Mouse (Mus musculus): ENCODE measurements around the gene Foxred1. TPM values are rescaled to one million over a fixed set of nuclear protein-coding genes. Genes with fewer than 3 reads are reported as not detected.
A peak's percentile ranks its signal among the peaks of the same experiment; 100 is the strongest.

The Foxred1 gene
- polyA plus RNA-seq, 1 experiment = 27.5 TPM

GRCm38 (mm10) chr9:35200529-35201060 lies 10.3 kb downstream of the Foxred1 start:
- H3K4me1 ChIP-seq (ENCODE audit: control insufficient read depth, insufficient read depth, low read length) = peaks cover 5% of the 10 kb centered on the region
- peaks cover 3% of the 10 kb centered on the region for H3K36me3 ChIP-seq (ENCODE audit: control insufficient read depth, insufficient read depth, low read length)
- H3K27me3 ChIP-seq (ENCODE audit: control insufficient read depth, insufficient read depth, low read length) = no peaks in the 10 kb centered on the region
- peak overlapping the region; percentile 80; the same call in 1 of the 2 replicates for H3K4me3 ChIP-seq (ENCODE audit: control insufficient read depth, low read depth, low read length)
- H3K27ac ChIP-seq (ENCODE audit: control insufficient read depth, insufficient read depth, low read depth, low read length) = no peak overlapping the region
- TF ChIP-seq POLR2A (IDR thresholded peaks at IDR 0.05; ENCODE audit: control insufficient read depth, low read depth, low read length) (no peak), CTCF (IDR thresholded peaks at IDR 0.05; ENCODE audit: control insufficient read depth, insufficient read depth, insufficient replicate concordance, low read depth, low read length) (no peak)

DNA sequence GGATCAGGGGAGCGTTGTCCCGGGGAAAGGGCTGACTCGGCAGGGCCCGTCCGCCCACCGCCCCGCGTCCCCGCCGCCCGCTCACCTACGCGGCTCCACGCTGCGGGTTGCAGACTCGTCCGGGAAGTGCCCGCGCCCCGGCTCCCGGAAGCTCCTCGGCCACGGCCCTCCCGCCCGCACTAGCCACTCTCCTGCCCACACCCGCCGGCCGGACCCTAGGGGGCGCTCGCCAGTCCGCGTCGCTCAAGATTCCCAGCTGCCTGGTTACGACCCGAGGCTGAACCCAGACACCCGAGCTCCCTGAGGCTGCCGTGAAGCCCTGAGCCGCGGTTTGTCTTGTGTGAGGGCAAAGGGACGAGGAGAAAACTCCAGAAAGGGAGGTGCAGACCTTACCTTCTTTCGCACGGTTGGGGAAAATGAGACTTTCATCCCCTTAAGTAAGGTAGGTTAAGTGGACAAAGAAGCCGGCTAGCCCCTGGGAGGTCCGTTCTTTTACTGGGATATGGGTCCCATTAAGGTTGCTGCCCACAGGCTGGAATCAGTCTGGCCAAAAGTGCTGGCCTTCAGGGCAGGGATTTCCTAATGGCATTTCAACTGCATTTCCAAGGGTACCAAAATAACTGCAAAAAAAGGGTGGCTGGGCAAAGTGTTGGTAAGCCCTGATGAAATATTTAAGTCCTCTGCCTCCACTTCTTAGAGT lies 10.9 kb downstream of the Foxred1 start, which contains the start of the genes Srpr and Tirap:
Srpr (plus strand) TSS at position 404 of the 700 bp plus-strand sequence.
Tirap (minus strand) TSS at position 520 of the 700 bp plus-strand sequence.
- Histone ChIP-seq H3K4me1 (ENCODE audit: control insufficient read depth, insufficient read depth, low read length) (peaks cover 5% of the 10 kb centered on the region), H3K27me3 (ENCODE audit: control insufficient read depth, insufficient read depth, low read length) (no peaks in the 10 kb centered on the region), H3K27ac (ENCODE audit: control insufficient read depth, insufficient read depth, low read depth, low read length) (no peak within 1 kb of the TSS), H3K36me3 (ENCODE audit: control insufficient read depth, insufficient read depth, low read length) (peaks cover 2% of the 10 kb centered on the region), H3K4me3 (ENCODE audit: control insufficient read depth, low read depth, low read length) (peak within 1 kb of the TSS; percentile 80)
- TF ChIP-seq POLR2A (IDR thresholded peaks at IDR 0.05; ENCODE audit: control insufficient read depth, low read depth, low read length) = no peak
- TF ChIP-seq CTCF (IDR thresholded peaks at IDR 0.05; ENCODE audit: control insufficient read depth, insufficient read depth, insufficient replicate concordance, low read depth, low read length) = peak; percentile 76

- Histone ChIP-seq H3K4me1 (ENCODE audit: control insufficient read depth, insufficient read depth, low read length) (peaks cover 5% of the 10 kb centered on the region), H3K27ac (ENCODE audit: control insufficient read depth, insufficient read depth, low read depth, low read length) (no peak overlapping the region), H3K27me3 (ENCODE audit: control insufficient read depth, insufficient read depth, low read length) (no peaks in the 10 kb centered on the region), H3K36me3 (ENCODE audit: control insufficient read depth, insufficient read depth, low read length) (no peaks in the 10 kb centered on the region), H3K4me3 (ENCODE audit: control insufficient read depth, low read depth, low read length) (peak overlapping the region; percentile 80)
- TF ChIP-seq CTCF (IDR thresholded peaks at IDR 0.05; ENCODE audit: control insufficient read depth, insufficient read depth, insufficient replicate concordance, low read depth, low read length) = no peak
- TF ChIP-seq POLR2A (IDR thresholded peaks at IDR 0.05; ENCODE audit: control insufficient read depth, low read depth, low read length) = no peak
These were observed 11.7 kb downstream of the Foxred1 start for GRCm38 (mm10) chr9:35198945-35199771.

DNA sequence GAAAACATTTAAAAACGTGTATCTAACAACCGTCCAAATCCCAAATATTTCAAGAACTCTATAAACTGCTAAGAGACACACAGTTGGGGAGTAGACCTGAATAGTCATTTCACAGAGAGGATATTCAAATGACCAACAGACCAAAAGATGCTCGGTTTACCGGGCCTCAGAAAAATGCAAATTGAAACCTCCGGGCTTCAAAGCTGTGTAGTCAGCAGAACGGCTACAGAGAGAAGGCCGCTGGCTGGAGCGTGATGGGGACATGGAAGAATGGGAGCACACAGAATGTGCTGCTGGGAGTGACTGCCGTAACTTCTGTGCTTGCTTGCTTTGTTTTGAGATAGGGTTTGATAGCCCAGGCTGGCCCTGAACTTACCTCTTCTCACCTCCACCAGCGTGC lies 12.5 kb downstream of the Foxred1 start:
- H3K36me3 ChIP-seq (ENCODE audit: control insufficient read depth, insufficient read depth, low read length) = no peaks in the 10 kb centered on the region
- H3K4me1 ChIP-seq (ENCODE audit: control insufficient read depth, insufficient read depth, low read length) = peaks cover 5% of the 10 kb centered on the region
- H3K27me3 ChIP-seq (ENCODE audit: control insufficient read depth, insufficient read depth, low read length) = no peaks in the 10 kb centered on the region
- TF ChIP-seq POLR2A (IDR thresholded peaks at IDR 0.05; ENCODE audit: control insufficient read depth, low read depth, low read length) = no peak
- TF ChIP-seq CTCF (IDR thresholded peaks at IDR 0.05; ENCODE audit: control insufficient read depth, insufficient read depth, insufficient replicate concordance, low read depth, low read length) = no peak
- no peak overlapping the region for H3K27ac ChIP-seq (ENCODE audit: control insufficient read depth, insufficient read depth, low read depth, low read length)
- H3K4me3 ChIP-seq (ENCODE audit: control insufficient read depth, low read depth, low read length) = no peak overlapping the region

- TF ChIP-seq POLR2A (IDR thresholded peaks at IDR 0.05; ENCODE audit: control insufficient read depth, low read depth, low read length) (no peak), CTCF (IDR thresholded peaks at IDR 0.05; ENCODE audit: control insufficient read depth, insufficient read depth, insufficient replicate concordance, low read depth, low read length) (no peak)
- H3K4me3 ChIP-seq (ENCODE audit: control insufficient read depth, low read depth, low read length) = no peak overlapping the region
- H3K36me3 ChIP-seq (ENCODE audit: control insufficient read depth, insufficient read depth, low read length) = no peaks in the 10 kb centered on the region
These were observed 13.2 kb downstream of the Foxred1 start for GRCm38 (mm10) chr9:35197625-35198024.

DNA sequence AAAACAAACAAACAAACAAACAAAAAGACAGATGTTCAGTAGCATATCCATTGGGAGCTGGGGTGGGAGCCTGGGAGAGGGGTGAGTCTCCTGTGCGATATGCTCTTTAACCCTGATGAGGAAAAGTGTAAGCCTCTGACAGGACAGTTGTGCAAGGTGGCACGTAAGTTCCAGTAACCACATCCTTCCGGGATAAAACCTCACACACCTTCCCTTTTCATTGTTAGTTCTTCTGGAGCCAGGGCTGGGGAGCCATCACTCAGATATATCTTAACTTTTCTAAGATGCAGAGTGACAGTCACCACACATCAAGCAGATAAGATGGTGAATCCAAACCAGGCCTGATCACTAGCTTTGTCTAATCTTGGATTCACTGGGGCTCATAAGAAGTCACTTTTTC lies 16.8 kb downstream of the Foxred1 start:
- Histone ChIP-seq H3K27me3 (ENCODE audit: control insufficient read depth, insufficient read depth, low read length) (no peaks in the 10 kb centered on the region), H3K4me3 (ENCODE audit: control insufficient read depth, low read depth, low read length) (no peak overlapping the region), H3K27ac (ENCODE audit: control insufficient read depth, insufficient read depth, low read depth, low read length) (no peak overlapping the region), H3K36me3 (ENCODE audit: control insufficient read depth, insufficient read depth, low read length) (no peaks in the 10 kb centered on the region), H3K4me1 (ENCODE audit: control insufficient read depth, insufficient read depth, low read length) (no peaks in the 10 kb centered on the region)
- TF ChIP-seq CTCF (IDR thresholded peaks at IDR 0.05; ENCODE audit: control insufficient read depth, insufficient read depth, insufficient replicate concordance, low read depth, low read length) (no peak), POLR2A (IDR thresholded peaks at IDR 0.05; ENCODE audit: control insufficient read depth, low read depth, low read length) (no peak)

More at GRCm38 (mm10) chr9:35197625-35198024, 13.2 kb downstream of the Foxred1 start:
- H3K4me1 ChIP-seq (ENCODE audit: control insufficient read depth, insufficient read depth, low read length) = peaks cover 5% of the 10 kb centered on the region
- H3K27me3 ChIP-seq (ENCODE audit: control insufficient read depth, insufficient read depth, low read length) = no peaks in the 10 kb centered on the region
- no peak overlapping the region for H3K27ac ChIP-seq (ENCODE audit: control insufficient read depth, insufficient read depth, low read depth, low read length)
